Mouse (Mus musculus) hindbrain, embryonic 12.5 days (tissue): ENCODE data around the gene Stard10. TPM values are rescaled to one million over a fixed set of nuclear protein-coding genes. Genes with fewer than 3 reads are reported as not detected.
A peak's percentile ranks its signal among the peaks of the same experiment; 100 is the strongest.

Experiments used
- ATAC-seq: fragments of 200-750 bp; cut with Nextera tagmentation; 2 replicates; pipeline ENCODE4 v1.8.0; 2017; ENCODE audit warnings: moderate TSS enrichment; ENCODE audit not compliant: low FRiP score
- H3K27ac ChIP-seq: fragments of 300-500 bp; sonication (generic); 2 replicates; pipeline ENCODE4 v1.5.1; 2016; ENCODE audit warnings: mild to moderate bottlenecking
- H3K27me3 ChIP-seq: fragments of 300-500 bp; sonication (generic); 2 replicates; pipeline ENCODE4 v1.6.1; 2016; ENCODE audit warnings: mild to moderate bottlenecking
- H3K36me3 ChIP-seq: fragments of 300-500 bp; sonication (generic); 2 replicates; pipeline ENCODE4 v1.6.1; 2016; ENCODE audit warnings: mild to moderate bottlenecking
- H3K4me1 ChIP-seq: fragments of 300-500 bp; sonication (generic); 2 replicates; pipeline ENCODE4 v1.6.1; 2016
- H3K4me2 ChIP-seq: fragments of 300-500 bp; sonication (generic); replicated peaks from 2 replicates; pipeline ENCODE4 v1.6.1; 2016; ENCODE audit warnings: mild to moderate bottlenecking
- H3K4me3 ChIP-seq: fragments of 300-500 bp; sonication (generic); 2 replicates; pipeline ENCODE4 v1.5.1; 2016; ENCODE audit warnings: mild to moderate bottlenecking
- H3K9ac ChIP-seq: fragments of 300-500 bp; sonication (generic); 2 replicates; pipeline ENCODE4 v1.6.1; 2016; ENCODE audit warnings: mild to moderate bottlenecking, moderate library complexity
- H3K9me3 ChIP-seq: fragments of 300-500 bp; sonication (generic); replicated peaks from 2 replicates; pipeline ENCODE4 v1.6.1; 2016; ENCODE audit warnings: mild to moderate bottlenecking
- WGBS: fragments of 180-500 bp; shearing (Covaris S2); methylation state at CpG from one replicate; pipeline ENCODE4 v1.1.7; 2016; 5-methylcytosine and 5-hydroxymethylcytosine counted together
- polyA plus RNA-seq: library from polyadenylated mRNA; unstranded; fragments of >200 nt; fragmentation: Nextera tagmentation; extraction: Ambion mirVana; gene quantifications from 2 replicates; pipeline ENCODE4 v1.2.1, GENCODE M21; 2016

Gene Stard10
- polyA plus RNA-seq, 1 experiment from 2014 or later, result 11.5 TPM

- ATAC-seq, result no peak
- Histone ChIP-seq H3K4me3 (no peak overlapping the region), H3K9me3 (no peaks in the 10 kb centered on the region), H3K27me3 (peaks cover 29% of the 10 kb centered on the region), H3K9ac (0 out of 2 replicates have a peak overlapping the region, but pooled peaks have one; percentile 13), H3K27ac (no peak overlapping the region), H3K36me3 (no peaks in the 10 kb centered on the region), H3K4me2 (no peak overlapping the region), H3K4me1 (peaks cover 23% of the 10 kb centered on the region)
- WGBS, result 79% methylated on average over 6 of the region's 6 CpGs
Measured at GRCm38 (mm10) chr7:101324142-101324962, 7.5 kb downstream of the Stard10 start.

GRCm38 (mm10) chr7:101326006-101326405, 9.1 kb downstream of the Stard10 start:
- no peak overlapping the region for H3K4me3 ChIP-seq
- no peak overlapping the region for H3K27ac ChIP-seq
- H3K4me1 ChIP-seq, result peaks cover 26% of the 10 kb centered on the region
- ATAC-seq, result no peak
- H3K4me2 ChIP-seq, result no peak overlapping the region
- peaks cover 20% of the 10 kb centered on the region for H3K27me3 ChIP-seq
- WGBS, result 80% methylated on average over 5 of the region's 5 CpGs
- H3K36me3 ChIP-seq, result no peaks in the 10 kb centered on the region
- H3K9me3 ChIP-seq, result no peaks in the 10 kb centered on the region
- H3K9ac ChIP-seq, result no peak overlapping the region

DNA sequence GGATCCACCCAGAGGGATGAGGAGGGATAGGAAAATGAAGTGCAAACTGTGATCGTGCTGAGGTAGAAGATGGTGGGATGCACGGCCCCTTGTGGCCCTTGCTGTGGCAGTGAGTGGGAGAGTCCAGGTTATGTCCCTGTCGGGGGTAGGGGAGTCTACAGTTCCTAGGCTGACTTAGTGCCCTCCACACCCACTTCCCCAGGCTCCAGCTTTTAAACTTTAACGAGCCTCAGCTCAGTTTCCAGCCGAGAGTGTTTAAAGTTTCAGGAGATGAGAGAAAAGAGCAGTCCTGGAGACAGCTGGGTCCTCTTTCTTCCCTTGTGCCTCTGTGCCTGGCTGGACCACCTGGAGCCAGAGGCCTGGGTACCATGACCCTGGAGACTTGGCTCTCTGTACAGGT, 10.4 kb downstream of the Stard10 start:
- no peak for ATAC-seq
- 63% methylated on average over 5 of the region's 5 CpGs for WGBS
- Histone ChIP-seq H3K4me1 (peaks cover 18% of the 10 kb centered on the region), H3K27me3 (peaks cover 9% of the 10 kb centered on the region), H3K4me3 (no peak overlapping the region), H3K9ac (no peak overlapping the region), H3K9me3 (no peaks in the 10 kb centered on the region), H3K27ac (no peak overlapping the region), H3K36me3 (no peaks in the 10 kb centered on the region), H3K4me2 (no peak overlapping the region)

- no peak overlapping the region for H3K4me3 ChIP-seq
- no peak overlapping the region for H3K9ac ChIP-seq
- H3K27ac ChIP-seq, result no peak overlapping the region
- H3K36me3 ChIP-seq, result no peaks in the 10 kb centered on the region
- ATAC-seq, result no peak
- peaks cover 4% of the 10 kb centered on the region for H3K27me3 ChIP-seq
- H3K9me3 ChIP-seq, result no peaks in the 10 kb centered on the region
- WGBS, result 82% methylated on average over 2 of the region's 2 CpGs
- peaks cover 18% of the 10 kb centered on the region for H3K4me1 ChIP-seq
- no peak overlapping the region for H3K4me2 ChIP-seq
Measured at GRCm38 (mm10) chr7:101327786-101328185, 10.9 kb downstream of the Stard10 start.

- H3K4me2 ChIP-seq, result no peak overlapping the region
- H3K9ac ChIP-seq, result no peak overlapping the region
- 77% methylated on average over 4 of the region's 4 CpGs for WGBS
- H3K4me3 ChIP-seq, result no peak overlapping the region
- H3K9me3 ChIP-seq, result no peaks in the 10 kb centered on the region
- H3K27ac ChIP-seq, result peak overlapping the region; percentile 53; the same call in 1 of the 2 replicates
- no peaks in the 10 kb centered on the region for H3K27me3 ChIP-seq
- H3K4me1 ChIP-seq, result peaks cover 18% of the 10 kb centered on the region
- no peak for ATAC-seq
- H3K36me3 ChIP-seq, result no peaks in the 10 kb centered on the region
Measured at GRCm38 (mm10) chr7:101328621-101329158, 11.8 kb downstream of the Stard10 start.

- WGBS, result 82% methylated on average over 4 of the region's 4 CpGs
- H3K27me3 ChIP-seq, result no peaks in the 10 kb centered on the region
- no peak for ATAC-seq
- no peak overlapping the region for H3K4me2 ChIP-seq
- no peak overlapping the region for H3K4me3 ChIP-seq
- no peaks in the 10 kb centered on the region for H3K9me3 ChIP-seq
- no peak overlapping the region for H3K27ac ChIP-seq
- H3K9ac ChIP-seq, result no peak overlapping the region
- H3K36me3 ChIP-seq, result no peaks in the 10 kb centered on the region
- peaks cover 18% of the 10 kb centered on the region for H3K4me1 ChIP-seq
Measured at GRCm38 (mm10) chr7:101329606-101330005, 12.7 kb downstream of the Stard10 start.

- Histone ChIP-seq H3K4me1 (peaks cover 18% of the 10 kb centered on the region), H3K27me3 (no peaks in the 10 kb centered on the region), H3K4me2 (no peak overlapping the region), H3K36me3 (no peaks in the 10 kb centered on the region), H3K4me3 (no peak overlapping the region), H3K27ac (no peak overlapping the region), H3K9me3 (no peaks in the 10 kb centered on the region), H3K9ac (no peak overlapping the region)
- 73% methylated on average over 10 of the region's 10 CpGs for WGBS
- no peak for ATAC-seq
Measured at GRCm38 (mm10) chr7:101330074-101330840, 13.4 kb downstream of the Stard10 start.

DNA sequence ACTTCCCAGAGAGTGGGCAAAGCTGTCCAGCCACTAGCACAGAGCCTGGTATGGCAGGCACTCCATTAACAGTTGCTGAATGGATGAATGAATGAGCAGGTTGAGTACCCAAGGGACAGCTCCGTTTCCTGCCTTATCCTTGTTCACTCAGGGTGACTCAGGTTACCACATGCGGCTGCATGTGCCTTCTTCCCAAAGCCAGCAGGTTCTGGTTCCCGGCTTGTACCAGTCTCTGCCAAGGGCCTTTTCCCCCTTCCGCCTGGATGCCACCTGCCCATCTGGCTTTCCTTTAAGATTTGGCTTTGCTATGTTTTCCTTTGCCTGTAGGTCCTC, 13.9 kb downstream of the Stard10 start:
- H3K27ac ChIP-seq, result no peak overlapping the region
- H3K4me3 ChIP-seq, result no peak overlapping the region
- H3K9ac ChIP-seq, result no peak overlapping the region
- no peak overlapping the region for H3K4me2 ChIP-seq
- no peaks in the 10 kb centered on the region for H3K36me3 ChIP-seq
- ATAC-seq, result no peak
- peaks cover 18% of the 10 kb centered on the region for H3K4me1 ChIP-seq
- WGBS, result 67% methylated on average over 4 of the region's 4 CpGs
- H3K27me3 ChIP-seq, result no peaks in the 10 kb centered on the region
- no peaks in the 10 kb centered on the region for H3K9me3 ChIP-seq

GRCm38 (mm10) chr7:101332045-101332831, 15.4 kb downstream of the Stard10 start:
- no peak for ATAC-seq

DNA sequence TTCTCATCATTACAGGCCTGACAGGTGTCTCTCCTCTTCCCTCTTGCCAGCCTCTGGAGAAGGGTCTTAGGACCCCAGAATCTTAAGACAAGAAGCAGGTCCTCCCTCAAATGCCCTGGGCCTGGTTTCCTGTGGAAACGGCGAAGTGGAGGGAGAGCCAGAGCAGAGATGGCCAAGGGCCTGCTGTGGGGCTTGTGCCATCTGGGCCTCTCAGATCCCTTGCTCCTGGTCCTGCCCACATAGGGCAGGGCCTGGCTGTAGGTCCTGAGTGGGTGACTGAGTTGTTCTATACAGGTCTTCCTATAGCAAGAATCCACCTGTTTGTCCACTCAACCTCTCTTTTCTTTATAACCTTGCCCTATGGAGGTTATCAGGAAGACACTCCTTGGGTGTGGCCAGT, 18.3 kb downstream of the Stard10 start:
- WGBS, result 94% methylated on average over 2 of the region's 2 CpGs
- Histone ChIP-seq H3K4me2 (no peak overlapping the region), H3K4me1 (peaks cover 3% of the 10 kb centered on the region; the same call in 1 of the 2 replicates), H3K4me3 (no peak overlapping the region), H3K36me3 (no peaks in the 10 kb centered on the region), H3K9ac (no peak overlapping the region), H3K27ac (no peak overlapping the region), H3K9me3 (no peaks in the 10 kb centered on the region), H3K27me3 (no peaks in the 10 kb centered on the region)
- ATAC-seq, result no peak

More at GRCm38 (mm10) chr7:101332045-101332831, 15.4 kb downstream of the Stard10 start:
- no peak overlapping the region for H3K4me3 ChIP-seq
- H3K36me3 ChIP-seq, result no peaks in the 10 kb centered on the region
- no peak overlapping the region for H3K4me2 ChIP-seq
- H3K27me3 ChIP-seq, result no peaks in the 10 kb centered on the region
- no peak overlapping the region for H3K27ac ChIP-seq
- no peaks in the 10 kb centered on the region for H3K9me3 ChIP-seq
- H3K4me1 ChIP-seq, result peaks cover 18% of the 10 kb centered on the region
- H3K9ac ChIP-seq, result no peak overlapping the region
- 84% methylated on average over 5 of the region's 5 CpGs for WGBS

DNA sequence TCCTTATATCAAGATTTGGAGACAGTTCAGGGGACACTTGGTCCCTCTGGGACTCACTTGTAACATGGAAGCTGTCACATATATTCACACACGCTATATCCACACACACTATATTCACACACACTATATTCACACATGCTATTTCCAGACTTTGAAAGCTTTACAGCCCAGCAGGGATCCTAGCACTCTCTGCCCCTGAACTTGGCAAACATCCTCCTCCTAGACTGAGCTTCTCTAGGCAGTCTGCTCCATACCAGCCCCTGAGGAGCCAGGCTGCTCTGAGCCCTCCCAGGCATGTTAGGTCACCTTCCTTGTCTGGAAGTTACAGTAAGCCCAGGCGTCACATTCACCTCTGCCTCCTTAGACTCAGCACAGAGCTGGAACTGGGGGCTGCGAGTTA, 19.8 kb downstream of the Stard10 start:
- Histone ChIP-seq H3K27ac (no peak overlapping the region), H3K4me3 (no peak overlapping the region), H3K4me1 (0 out of 2 replicates have a peak, but pooled peaks cover 3% of the 10 kb centered on the region), H3K36me3 (no peaks in the 10 kb centered on the region), H3K9ac (no peak overlapping the region), H3K27me3 (no peaks in the 10 kb centered on the region), H3K4me2 (no peak overlapping the region), H3K9me3 (no peaks in the 10 kb centered on the region)
- no peak for ATAC-seq
- 78% methylated on average over 3 of the region's 3 CpGs for WGBS

- H3K36me3 ChIP-seq, result no peaks in the 10 kb centered on the region
- no peak overlapping the region for H3K4me3 ChIP-seq
- no peak overlapping the region for H3K9ac ChIP-seq
- 78% methylated on average over 3 of the region's 3 CpGs for WGBS
- no peak for ATAC-seq
- H3K4me1 ChIP-seq, result 0 out of 2 replicates have a peak, but pooled peaks cover 1% of the 10 kb centered on the region
- H3K27me3 ChIP-seq, result no peaks in the 10 kb centered on the region
- H3K4me2 ChIP-seq, result no peak overlapping the region
- no peak overlapping the region for H3K27ac ChIP-seq
- no peaks in the 10 kb centered on the region for H3K9me3 ChIP-seq
Measured at GRCm38 (mm10) chr7:101337401-101337800, 20.5 kb downstream of the Stard10 start.
